Mouse (Mus musculus): ENCODE results near the gene Rsf1. TPM values are rescaled to one million over a fixed set of nuclear protein-coding genes. Genes with fewer than 3 reads are reported as not detected.

The Rsf1 gene
- polyA plus RNA-seq, 1 experiment from 2014 or later, result 10.0 TPM

- H3K27ac ChIP-seq (replicated peaks), result no peak overlapping the region
- no peak overlapping the region for H3K4me2 ChIP-seq (replicated peaks; ENCODE audit: low read depth)
- no peaks in the 10 kb centered on the region for H3K9me3 ChIP-seq (ENCODE audit: control insufficient read depth, low read length)
- no peaks in the 10 kb centered on the region for H3K27me3 ChIP-seq (ENCODE audit: control insufficient read depth, insufficient read depth, low read length)
- ATAC-seq (ENCODE audit: low FRiP score, low TSS enrichment) (no peak), DNase-seq (ENCODE audit: low spot score) (no peak)
- 86% methylated on average over 5 of the region's 5 CpGs for WGBS
- no peaks in the 10 kb centered on the region for H3K4me1 ChIP-seq (replicated peaks; ENCODE audit: control insufficient read depth, insufficient read depth)
- H3K36me3 ChIP-seq (ENCODE audit: control insufficient read depth, insufficient read depth, low read length), result peaks cover 8% of the 10 kb centered on the region
- H3K4me3 ChIP-seq (ENCODE audit: low read depth, low read length), result no peak overlapping the region
- no peak overlapping the region for H3K9ac ChIP-seq (ENCODE audit: low read length)
- TF ChIP-seq EP300 (optimal IDR thresholded peaks at IDR 0.05), result no peak
- TF ChIP-seq CTCF (IDR thresholded peaks at IDR 0.05; ENCODE audit: low read depth), result no peak
Observed at GRCm38 (mm10) chr7:97719078-97719477, 139.4 kb downstream of the Rsf1 start.

- 82% methylated on average over 5 of the region's 5 CpGs for WGBS
- H3K27ac ChIP-seq (replicated peaks), result no peak overlapping the region
- no peaks in the 10 kb centered on the region for H3K4me1 ChIP-seq (replicated peaks; ENCODE audit: control insufficient read depth, insufficient read depth)
- TF ChIP-seq CTCF (IDR thresholded peaks at IDR 0.05; ENCODE audit: low read depth) (no peak), EP300 (optimal IDR thresholded peaks at IDR 0.05) (no peak)
- no peak for ATAC-seq (ENCODE audit: low FRiP score, low TSS enrichment)
- no peaks in the 10 kb centered on the region for H3K9me3 ChIP-seq (ENCODE audit: control insufficient read depth, low read length)
- H3K4me2 ChIP-seq (replicated peaks; ENCODE audit: low read depth), result no peak overlapping the region
- no peak overlapping the region for H3K9ac ChIP-seq (ENCODE audit: low read length)
- no peak for DNase-seq (ENCODE audit: low spot score)
- no peak overlapping the region for H3K4me3 ChIP-seq (ENCODE audit: low read depth, low read length)
- peaks cover 5% of the 10 kb centered on the region for H3K36me3 ChIP-seq (ENCODE audit: control insufficient read depth, insufficient read depth, low read length)
- H3K27me3 ChIP-seq (ENCODE audit: control insufficient read depth, insufficient read depth, low read length), result no peaks in the 10 kb centered on the region
Observed at GRCm38 (mm10) chr7:97720109-97720508, 140.4 kb downstream of the Rsf1 start.

- DNase-seq (ENCODE audit: low spot score), result no peak
- Histone ChIP-seq H3K36me3 (ENCODE audit: control insufficient read depth, insufficient read depth, low read length) (peaks cover 6% of the 10 kb centered on the region; the same call in 1 of the 2 replicates), H3K9ac (ENCODE audit: low read length) (no peak overlapping the region), H3K27ac (replicated peaks) (no peak overlapping the region), H3K4me2 (replicated peaks; ENCODE audit: low read depth) (no peak overlapping the region), H3K4me3 (ENCODE audit: low read depth, low read length) (no peak overlapping the region), H3K4me1 (replicated peaks; ENCODE audit: control insufficient read depth, insufficient read depth) (no peaks in the 10 kb centered on the region), H3K9me3 (ENCODE audit: control insufficient read depth, low read length) (no peaks in the 10 kb centered on the region), H3K27me3 (ENCODE audit: control insufficient read depth, insufficient read depth, low read length) (no peaks in the 10 kb centered on the region)
- TF ChIP-seq EP300 (optimal IDR thresholded peaks at IDR 0.05) (no peak), CTCF (IDR thresholded peaks at IDR 0.05; ENCODE audit: low read depth) (no peak)
- 79% methylated on average over 7 of the region's 7 CpGs for whole genome bisulfite sequencing
- no peak for ATAC-seq (ENCODE audit: low FRiP score, low TSS enrichment)
Observed at GRCm38 (mm10) chr7:97722278-97722918, 142.7 kb downstream of the Rsf1 start.

- H3K4me1 ChIP-seq (replicated peaks; ENCODE audit: control insufficient read depth, insufficient read depth), result no peaks in the 10 kb centered on the region
- no peak overlapping the region for H3K4me2 ChIP-seq (replicated peaks; ENCODE audit: low read depth)
- no peaks in the 10 kb centered on the region for H3K27me3 ChIP-seq (ENCODE audit: control insufficient read depth, insufficient read depth, low read length)
- no peaks in the 10 kb centered on the region for H3K9me3 ChIP-seq (ENCODE audit: control insufficient read depth, low read length)
- peaks cover 6% of the 10 kb centered on the region; the same call in 1 of the 2 replicates for H3K36me3 ChIP-seq (ENCODE audit: control insufficient read depth, insufficient read depth, low read length)
- no peak for TF ChIP-seq EP300 (optimal IDR thresholded peaks at IDR 0.05)
- no peak for TF ChIP-seq CTCF (IDR thresholded peaks at IDR 0.05; ENCODE audit: low read depth)
- no peak overlapping the region for H3K9ac ChIP-seq (ENCODE audit: low read length)
- no peak for ATAC-seq (ENCODE audit: low FRiP score, low TSS enrichment)
- no peak for DNase-seq (ENCODE audit: low spot score)
- no peak overlapping the region for H3K27ac ChIP-seq (replicated peaks)
- no peak overlapping the region for H3K4me3 ChIP-seq (ENCODE audit: low read depth, low read length)
- 86% methylated on average over 11 of the region's 11 CpGs for WGBS
Observed at GRCm38 (mm10) chr7:97723646-97724538, 144.2 kb downstream of the Rsf1 start.

GRCm38 (mm10) chr7:97725401-97725800 is 145.7 kb downstream of the Rsf1 start:
- no peak for ATAC-seq (ENCODE audit: low FRiP score, low TSS enrichment)
- DNase-seq (ENCODE audit: low spot score), result no peak
- no peaks in the 10 kb centered on the region for H3K9me3 ChIP-seq (ENCODE audit: control insufficient read depth, low read length)
- no peak overlapping the region for H3K9ac ChIP-seq (ENCODE audit: low read length)
- WGBS, result 97% methylated on average over 6 of the region's 6 CpGs
- H3K27me3 ChIP-seq (ENCODE audit: control insufficient read depth, insufficient read depth, low read length), result no peaks in the 10 kb centered on the region
- no peaks in the 10 kb centered on the region for H3K4me1 ChIP-seq (replicated peaks; ENCODE audit: control insufficient read depth, insufficient read depth)
- peaks cover 2% of the 10 kb centered on the region; the same call in 1 of the 2 replicates for H3K36me3 ChIP-seq (ENCODE audit: control insufficient read depth, insufficient read depth, low read length)
- no peak overlapping the region for H3K4me3 ChIP-seq (ENCODE audit: low read depth, low read length)
- no peak overlapping the region for H3K4me2 ChIP-seq (replicated peaks; ENCODE audit: low read depth)
- no peak overlapping the region for H3K27ac ChIP-seq (replicated peaks)
- TF ChIP-seq EP300 (optimal IDR thresholded peaks at IDR 0.05), result no peak
- no peak for TF ChIP-seq CTCF (IDR thresholded peaks at IDR 0.05; ENCODE audit: low read depth)

GRCm38 (mm10) chr7:97726080-97726479 is 146.4 kb downstream of the Rsf1 start:
- no peak for ATAC-seq (ENCODE audit: low FRiP score, low TSS enrichment)
- Histone ChIP-seq H3K27me3 (ENCODE audit: control insufficient read depth, insufficient read depth, low read length) (no peaks in the 10 kb centered on the region), H3K9ac (ENCODE audit: low read length) (no peak overlapping the region), H3K4me2 (replicated peaks; ENCODE audit: low read depth) (no peak overlapping the region), H3K36me3 (ENCODE audit: control insufficient read depth, insufficient read depth, low read length) (peaks cover 2% of the 10 kb centered on the region; the same call in 1 of the 2 replicates), H3K27ac (replicated peaks) (no peak overlapping the region), H3K4me3 (ENCODE audit: low read depth, low read length) (no peak overlapping the region), H3K4me1 (replicated peaks; ENCODE audit: control insufficient read depth, insufficient read depth) (no peaks in the 10 kb centered on the region), H3K9me3 (ENCODE audit: control insufficient read depth, low read length) (no peaks in the 10 kb centered on the region)
- TF ChIP-seq EP300 (optimal IDR thresholded peaks at IDR 0.05) (no peak), CTCF (IDR thresholded peaks at IDR 0.05; ENCODE audit: low read depth) (no peak)
- no peak for DNase-seq (ENCODE audit: low spot score)
- WGBS, result 80% methylated on average over 7 of the region's 7 CpGs

Measured in stomach, postnatal 0 days (tissue).